Comparison of ENCODE assay signal across 21 mouse cellular contexts in genomic region chr4:139156538-139156937, GRCm38 (mm10). TPM values are rescaled to one million over a fixed set of nuclear protein-coding genes. Genes with fewer than 3 reads are reported as not detected.
DNase-seq lines count a peak whose midpoint lies in the region; ATAC-seq lines count a peak whose summit lies in the region.
"Had no signal": no experiment of that assay in that cellular context is flagged by ENCODE, and none has a peak within 500 bp of the region (broad histone marks: within the 10 kb centered on the region; RNA-seq: fewer than 3 reads in every experiment).

No protein-coding gene starts in this region.

- no peaks in the 10 kb centered on the region for H3K27me3 ChIP-seq in heart, embryonic 10.5 days (ENCODE audit: insufficient read depth, poor library complexity, severe bottlenecking)
- H3K27me3 ChIP-seq: CH12.LX, Patski had no signal

- no peak overlapping the region for H3K4me3 ChIP-seq in heart, embryonic 10.5 days

- no peaks in the 10 kb centered on the region for H3K9me3 ChIP-seq in heart, embryonic 10.5 days
- H3K9me3 ChIP-seq: G1E had no signal

- no peaks in the 10 kb centered on the region for H3K4me1 ChIP-seq in heart, embryonic 10.5 days

- ATAC-seq in granulocyte monocyte progenitor cell, adult 5-6 weeks (replicated peaks; ENCODE audit: poor library complexity, severe bottlenecking), result peak; percentile 64; the same call in 1 of the 2 replicates
- ATAC-seq in megakaryocyte, adult 5-6 weeks (ENCODE audit: poor library complexity, severe bottlenecking), result 0 out of 2 replicates have a peak, but pooled peaks have one; percentile 33
- ATAC-seq: activated CD4-positive, CD25-positive, alpha-beta regulatory T cell, adult 4 months; CD4-positive, CD25-positive, alpha-beta regulatory T cell, adult 4 months; Patski had no signal

- no peak overlapping the region for H3K27ac ChIP-seq in heart, embryonic 10.5 days

- DNase-seq in heart, adult 11 months, result peak; percentile 92
- no peak for DNase-seq in heart, embryonic 10.5 days (ENCODE audit: low spot score)
- DNase-seq in adrenal gland, adult 2 months, result no peak
- no peak for DNase-seq in left cerebral cortex, adult 18-20 months (ENCODE audit: low spot score in 2 of 2)
- DNase-seq: adrenal gland, adult 8-10 months; adrenal gland, postnatal 10 days; adrenal gland, postnatal 14 days; adrenal gland, postnatal 25 days; adrenal gland, postnatal 36 days; B cell, adult 2 months; cerebellum, adult 11 months; cerebellum, adult 11-12 months; cerebellum, adult 18-20 months; cerebellum, adult 2 months had no signal

- 86% methylated on average over 6 of the region's 6 CpGs for WGBS in heart, embryonic 10.5 days

- no peaks in the 10 kb centered on the region for H3K36me3 ChIP-seq in heart, embryonic 10.5 days
- H3K36me3 ChIP-seq: G1E had no signal

RNA-seq across cellular contexts. Expression of gene Minos1, which starts 25.6 kb away (rescaled TPM):
- 532 and 637 TPM in 2 replicates for polyA plus RNA-seq in heart, embryonic 10.5 days (2016; fragmentation: Nextera tagmentation; extraction: Ambion mirVana)
- 530 and 613 TPM in 2 replicates for total RNA-seq in granulocyte monocyte progenitor cell, adult 5-6 weeks (2014; fragmentation: Nextera tagmentation)
- 186 and 246 TPM in 2 replicates for total RNA-seq in granulocyte monocyte progenitor cell, adult 5-6 weeks (2017)
- 318 and 395 TPM in 2 replicates for total RNA-seq in megakaryocyte, adult 5-6 weeks (2015)
- total RNA-seq in megakaryocyte, adult 5-6 weeks (2017), result 120 and 123 TPM in 2 replicates
- total RNA-seq in adrenal gland, adult 2 months (2021), result 100 to 1,000 TPM; 333 to 412 TPM
- 26.7 and 38.9 TPM in 2 replicates for polyA plus RNA-seq in adrenal gland, adult 2 months (2012; rRNA removed)
- 100 to 1,000 TPM; 198 to 207 TPM for total RNA-seq in left cerebral cortex, adult 18-20 months (2021)

RNA-seq across cellular contexts. Expression of gene Capzb, which starts 36.2 kb away (rescaled TPM):
- 450 and 452 TPM in 2 replicates for polyA plus RNA-seq in heart, embryonic 10.5 days (2016; fragmentation: Nextera tagmentation; extraction: Ambion mirVana)
- total RNA-seq in granulocyte monocyte progenitor cell, adult 5-6 weeks (2014; fragmentation: Nextera tagmentation), result 374 and 389 TPM in 2 replicates
- total RNA-seq in granulocyte monocyte progenitor cell, adult 5-6 weeks (2017), result 129 and 155 TPM in 2 replicates
- 683 and 689 TPM in 2 replicates for total RNA-seq in megakaryocyte, adult 5-6 weeks (2015)
- 251 and 275 TPM in 2 replicates for total RNA-seq in megakaryocyte, adult 5-6 weeks (2017)
- total RNA-seq in adrenal gland, adult 2 months (2021), result 100 to 1,000 TPM; 312 to 392 TPM
- polyA plus RNA-seq in adrenal gland, adult 2 months (2012; rRNA removed), result 140 and 199 TPM in 2 replicates
- 100 to 1,000 TPM; 302 to 316 TPM for total RNA-seq in left cerebral cortex, adult 18-20 months (2021)
